Mouse (Mus musculus) CH12.LX (cell line): ENCODE data around the gene Mttp. TPM values are rescaled to one million over a fixed set of nuclear protein-coding genes. Genes with fewer than 3 reads are reported as not detected.

Experiments
- DNase-seq: peaks from one replicate; pipeline ENCODE4 v3.0.0-alpha.2; 2013; ENCODE audit errors: extremely low read depth
- H3K27ac ChIP-seq: 2 replicates; pipeline ENCODE4 v1.5.1; 2012; ENCODE audit warnings: low read depth, mild to moderate bottlenecking, control low read depth, moderate library complexity; ENCODE audit not compliant: insufficient read depth
- H3K27me3 ChIP-seq: replicated peaks from 2 replicates; pipeline ENCODE3; 2012; ENCODE audit warnings: inconsistent platforms
- H3K36me3 ChIP-seq, 2 experiments: replicated peaks in 1 of 2; 2 replicates each; pipeline versions ENCODE3 to v1.6.1; 2012; ENCODE audit warnings: inconsistent platforms in 1 of 2, low read length in 1 of 2, mild to moderate bottlenecking in 1 of 2, mixed read lengths in 1 of 2, moderate library complexity in 1 of 2; ENCODE audit not compliant: control insufficient read depth in 1 of 2, insufficient read depth in 1 of 2
- H3K4me1 ChIP-seq, 2 experiments: 2 replicates each; pipeline ENCODE4 v1.6.1; 2012; ENCODE audit warnings: inconsistent platforms in 1 of 2, moderate library complexity in 1 of 2; ENCODE audit not compliant: insufficient read depth in 2 of 2, control insufficient read depth in 1 of 2
- H3K4me2 ChIP-seq: 2 replicates; pipeline ENCODE4 v1.6.1; 2012; ENCODE audit warnings: low read depth, mild to moderate bottlenecking, control low read depth; ENCODE audit not compliant: poor library complexity, insufficient read depth, severe bottlenecking
- H3K4me3 ChIP-seq, 3 experiments: fragments of 150-350 bp in 1 of 3; sonication (generic) in 1 of 3; replicated peaks in 1 of 3; 2 replicates each; pipeline versions ENCODE3 to v1.5.1; 2011 to 2012; ENCODE audit warnings: low read depth in 2 of 3, low read length in 2 of 3, mild to moderate bottlenecking in 2 of 3, moderate library complexity in 2 of 3, control low read depth in 1 of 3, improper control_type of control experiment in 1 of 3, inconsistent platforms in 1 of 3, mixed read lengths in 1 of 3; ENCODE audit not compliant: poor library complexity in 1 of 3
- H3K79me2 ChIP-seq: replicated peaks from 2 replicates; pipeline ENCODE4 v1.6.1; 2012; ENCODE audit warnings: mild to moderate bottlenecking, moderate library complexity; ENCODE audit not compliant: control insufficient read depth, poor library complexity, insufficient read depth, severe bottlenecking; ENCODE audit errors: extremely low read depth
- H3K9ac ChIP-seq: 2 replicates; pipeline ENCODE4 v1.6.1; 2012; ENCODE audit warnings: low read depth, mild to moderate bottlenecking, control low read depth, moderate library complexity; ENCODE audit not compliant: insufficient read depth
- H3K9me3 ChIP-seq: replicated peaks from 2 replicates; pipeline ENCODE3; 2012; ENCODE audit warnings: low read length, inconsistent platforms, mixed read lengths
- BHLHE40 ChIP-seq: IDR thresholded peaks from 2 replicates; pipeline ENCODE4 v1.6.1; 2011; ENCODE audit warnings: mild to moderate bottlenecking, low read depth, low read length, improper control_type of control experiment
- CHD1 ChIP-seq: IDR thresholded peaks from 2 replicates; pipeline ENCODE4 v1.6.1; 2012; ENCODE audit warnings: low read depth, low read length, improper control_type of control experiment, inconsistent platforms
- CHD2 ChIP-seq: IDR thresholded peaks from 2 replicates; pipeline ENCODE4 v1.6.1; 2011; ENCODE audit warnings: low read length, improper control_type of control experiment
- ELF1 ChIP-seq: IDR thresholded peaks from 2 replicates; pipeline ENCODE4 v1.6.1; 2014; ENCODE audit warnings: low read depth, mild to moderate bottlenecking, inconsistent platforms, low read length, improper control_type of control experiment
- ETS1 ChIP-seq: conservative IDR thresholded peaks from 2 replicates; pipeline ENCODE4 v1.6.1; 2012; ENCODE audit warnings: low read depth, mild to moderate bottlenecking, inconsistent platforms, low read length, improper control_type of control experiment, moderate library complexity
- JUN ChIP-seq: IDR thresholded peaks from 2 replicates; pipeline ENCODE4 v1.6.1; 2011; ENCODE audit warnings: low read depth, mild to moderate bottlenecking, low read length, improper control_type of control experiment, moderate library complexity; ENCODE audit not compliant: insufficient read depth
- JUND ChIP-seq: conservative IDR thresholded peaks from 2 replicates; pipeline ENCODE4 v1.6.1; 2011; ENCODE audit warnings: low read depth, low read length, improper control_type of control experiment
- MAX ChIP-seq: IDR thresholded peaks from 2 replicates; pipeline ENCODE4 v1.6.1; 2011; ENCODE audit warnings: low read length, improper control_type of control experiment
- POLR2A ChIP-seq: IDR thresholded peaks from 2 replicates; pipeline ENCODE4 v1.6.1; 2011; ENCODE audit warnings: low read depth, mild to moderate bottlenecking, improper control_type of control experiment, low read length
- RAD21 ChIP-seq: IDR thresholded peaks from 2 replicates; pipeline ENCODE4 v1.6.1; 2011; ENCODE audit warnings: low read depth, mild to moderate bottlenecking, low read length, improper control_type of control experiment, moderate library complexity
- SMC3 ChIP-seq: IDR thresholded peaks from 2 replicates; pipeline ENCODE4 v1.6.1; 2011; ENCODE audit warnings: low read depth, low read length, improper control_type of control experiment
- TBP ChIP-seq: conservative IDR thresholded peaks from 2 replicates; pipeline ENCODE4 v1.6.1; 2011; ENCODE audit warnings: low read depth, low read length, improper control_type of control experiment
- USF1 ChIP-seq: IDR thresholded peaks from 2 replicates; pipeline ENCODE4 v1.6.1; 2014; ENCODE audit warnings: low read depth, mild to moderate bottlenecking, inconsistent platforms, low read length, improper control_type of control experiment
- USF2 ChIP-seq: conservative IDR thresholded peaks from 2 replicates; pipeline ENCODE4 v1.6.1; 2011; ENCODE audit warnings: low read depth, low read length, improper control_type of control experiment
- ZKSCAN1 ChIP-seq: IDR thresholded peaks from 2 replicates; pipeline ENCODE4 v1.6.1; 2012; ENCODE audit warnings: low read depth, inconsistent platforms, low read length, improper control_type of control experiment, borderline replicate concordance
- ZNF384 ChIP-seq: IDR thresholded peaks from 2 replicates; pipeline ENCODE4 v1.6.1; 2012; ENCODE audit warnings: low read depth, low read length, improper control_type of control experiment, inconsistent platforms
- dilution Hi-C: fragments of 300-500 bp; cut with MboI; formaldehyde crosslinking; loops from 2 replicates; pipeline ENCODE4 v1.14.3; 2020; ENCODE audit warnings: low sequenced_read_pairs; ENCODE audit not compliant: extremely low pct_unique_long_range_greater_than_20kb, extremely low pct_ligation_motif_present
- in situ Hi-C: fragments of 300-500 bp; cut with MboI; formaldehyde crosslinking; loops from 3 replicates; pipeline ENCODE4 v1.14.3; 2019; ENCODE audit warnings: low sequenced_read_pairs, low pct_ligation_motif_present, low pct_unique_long_range_greater_than_20kb, mixed read lengths
- polyA plus RNA-seq: library from polyadenylated mRNA; unstranded; fragments of >175 nt; gene quantifications from 2 replicates; pipeline ENCODE4 v1.2.1, GENCODE M21; 2012; ENCODE audit warnings: low read depth; ENCODE audit not compliant: insufficient read length
- total RNA-seq, 2 experiments: library from RNA; depleted of rRNA; stranded (reverse); fragments of 300-350 nt in 1 of 2; fragments of >200 nt in 1 of 2; gene quantifications; 2 replicates each; pipeline ENCODE4 v1.2.3; 2012 to 2014

The Mttp gene
- total and polyA plus RNA-seq, 3 experiments: 4.5 to 6.3 (median 5.9) TPM

- Histone ChIP-seq H3K36me3 (no peaks in the 10 kb centered on the region), H3K27me3 (no peaks in the 10 kb centered on the region), H3K4me1 (peaks cover 0 to 2% of the 10 kb centered on the region in 2 experiments; a peak in 1 of 4 replicates), H3K9ac (no peak overlapping the region), H3K27ac (no peak overlapping the region), H3K79me2 (no peaks in the 10 kb centered on the region), H3K9me3 (peaks cover 1% of the 10 kb centered on the region), H3K4me3 (no peak overlapping the region), H3K4me2 (no peak overlapping the region)
- dilution Hi-C loops: no loop called here
- in situ Hi-C loops: no loop called here
- no peak for DNase-seq
- TF ChIP-seq MAX: no peak
- TF ChIP-seq CHD2: no peak
- TF ChIP-seq SMC3: no peak
- no peak for TF ChIP-seq ETS1
- no peak for TF ChIP-seq RAD21
- no peak for TF ChIP-seq TBP
- TF ChIP-seq, all 38 proteins: peak for 0
Observed at GRCm38 (mm10) chr3:138185995-138186930, 41.5 kb upstream of the Mttp start.

- Histone ChIP-seq H3K9me3 (no peaks in the 10 kb centered on the region), H3K27ac (no peak overlapping the region), H3K36me3 (no peaks in the 10 kb centered on the region), H3K4me3 (no peak overlapping the region), H3K9ac (no peak overlapping the region), H3K27me3 (no peaks in the 10 kb centered on the region), H3K79me2 (no peaks in the 10 kb centered on the region), H3K4me2 (no peak overlapping the region), H3K4me1 (peaks cover 0 to 2% of the 10 kb centered on the region in 2 experiments; a peak in 1 of 4 replicates)
- peak; percentile 17 for TF ChIP-seq USF1
- TF ChIP-seq JUN: no peak
- no peak for TF ChIP-seq ELF1
- peak; percentile 7; the same call in 1 of the 2 replicates for TF ChIP-seq USF2
- no peak for TF ChIP-seq POLR2A
- TF ChIP-seq JUND: no peak
- no peak for TF ChIP-seq CHD1
- no peak for TF ChIP-seq ZKSCAN1
- TF ChIP-seq BHLHE40: peak; percentile 41; the same call in 1 of the 2 replicates
- TF ChIP-seq RAD21: no peak
- TF ChIP-seq ZNF384: no peak
- no peak for DNase-seq
- in situ Hi-C loops: no loop called here
- dilution Hi-C loops: no loop called here
Observed at GRCm38 (mm10) chr3:138185290-138185689, 40.5 kb upstream of the Mttp start.
